Mouse (Mus musculus) olfactory bulb, adult 2 months (tissue): ENCODE measurements around the gene Rnase2b.
"Not testable (repeated sequence)": the region's sequence is repeated elsewhere in the genome, so short reads cannot be mapped to it uniquely, and the experiment has no call there.

Source experiments
- CTCF ChIP-seq: fragments of 200-500 bp; IDR thresholded peaks from 2 replicates; pipeline ENCODE4 v1.5.1; 2012; ENCODE audit warnings: low read depth, mild to moderate bottlenecking, low read length, moderate library complexity; ENCODE audit not compliant: insufficient read depth
- POLR2A ChIP-seq: fragments of 200-500 bp; IDR thresholded peaks from 2 replicates; pipeline ENCODE4 v1.6.1; 2012; ENCODE audit warnings: mild to moderate bottlenecking, low read depth, low read length, moderate library complexity; ENCODE audit not compliant: insufficient read depth

- TF ChIP-seq CTCF, POLR2A: not testable (repeated sequence)
Observed at GRCm38 (mm10) chr14:51163323-51163722, 1.3 kb downstream of the Rnase2b start.
